Mouse (Mus musculus): ENCODE measurements around the gene Sgk1. TPM values are rescaled to one million over a fixed set of nuclear protein-coding genes. Genes with fewer than 3 reads are reported as not detected.

Gene Sgk1
- total and polyA plus RNA-seq, 3 experiments: 25.4 to 154 (median 103) TPM

DNA sequence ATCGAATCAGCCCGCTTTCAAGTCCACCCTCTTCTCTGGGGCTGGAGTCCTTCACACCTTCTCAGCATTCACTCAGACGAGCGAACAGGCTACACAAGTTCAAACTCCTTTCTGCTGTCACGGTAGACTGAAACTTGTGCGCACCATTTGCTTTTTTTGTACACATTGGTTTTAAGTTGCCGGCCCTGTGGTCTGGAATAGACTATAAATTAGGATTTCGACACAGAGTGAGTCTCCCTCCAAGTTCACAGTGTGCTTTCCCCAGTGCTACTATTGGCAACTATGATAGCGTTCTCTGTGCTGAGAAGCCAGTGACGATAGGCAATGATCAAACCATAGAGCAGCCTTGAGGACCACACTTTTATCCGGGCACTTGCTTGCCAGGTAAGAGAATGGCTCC is 91.7 kb downstream of the Sgk1 start:
- peak; percentile 47 for DNase-seq

DNA sequence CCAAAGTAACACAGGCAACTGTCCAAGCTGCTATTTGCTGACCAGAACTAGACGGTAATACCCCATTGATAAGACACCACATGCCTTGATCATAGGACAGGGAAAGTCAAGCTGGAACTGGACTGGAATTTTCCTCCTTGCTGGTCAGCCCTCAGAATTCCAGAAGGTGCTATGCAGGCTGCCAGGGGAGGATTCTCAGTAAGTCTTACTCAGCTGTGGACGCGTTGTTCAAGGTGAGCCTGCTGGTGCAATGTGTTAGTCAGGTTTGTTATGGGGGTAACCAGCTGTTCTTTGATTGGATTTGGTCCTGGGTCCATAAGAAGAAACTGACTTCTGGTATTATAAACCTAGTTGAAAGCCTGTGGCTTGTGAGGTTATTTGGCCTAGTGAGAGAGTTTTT is 92.8 kb downstream of the Sgk1 start:
- peak; percentile 67 for DNase-seq

DNA sequence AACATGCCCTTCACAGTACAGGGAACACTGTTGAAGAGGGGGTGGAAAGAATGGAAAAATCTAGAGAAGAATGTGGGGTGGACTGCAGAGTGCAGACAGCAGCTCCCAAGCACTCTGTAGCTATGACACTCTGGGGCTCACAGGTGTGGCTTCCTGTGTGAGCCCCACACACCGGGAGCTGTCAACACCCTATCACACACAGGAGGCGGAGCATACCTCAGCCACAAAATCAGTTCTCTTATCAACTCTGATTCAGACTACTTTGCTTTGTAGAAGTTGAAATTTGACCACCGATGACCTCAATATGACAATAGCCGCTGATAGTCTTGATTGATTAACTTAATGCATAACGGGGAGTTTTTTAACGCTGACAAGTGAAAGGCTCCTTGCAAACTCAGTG is 93.4 kb downstream of the Sgk1 start:
- DNase-seq: peak; percentile 52

DNA sequence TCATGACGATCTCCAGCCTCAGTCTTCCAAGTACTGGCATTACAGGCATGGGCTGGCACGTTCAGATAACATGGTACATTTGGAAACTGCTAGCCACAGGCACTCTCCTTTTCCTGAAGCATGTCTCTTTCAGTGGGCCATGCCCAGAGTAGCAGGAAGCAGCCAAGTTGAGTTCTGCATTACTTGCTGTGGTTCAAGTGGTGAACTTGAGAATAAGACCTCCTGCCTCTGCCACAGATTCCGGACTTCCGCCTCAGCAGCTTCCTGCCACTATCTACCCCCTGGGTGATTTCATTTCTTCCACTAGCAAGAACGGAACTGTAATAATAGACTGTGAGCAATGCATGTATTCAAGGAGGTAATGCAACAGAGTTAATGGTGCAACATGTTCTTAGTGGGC is 94.3 kb downstream of the Sgk1 start:
- peak; percentile 17 for DNase-seq

DNA sequence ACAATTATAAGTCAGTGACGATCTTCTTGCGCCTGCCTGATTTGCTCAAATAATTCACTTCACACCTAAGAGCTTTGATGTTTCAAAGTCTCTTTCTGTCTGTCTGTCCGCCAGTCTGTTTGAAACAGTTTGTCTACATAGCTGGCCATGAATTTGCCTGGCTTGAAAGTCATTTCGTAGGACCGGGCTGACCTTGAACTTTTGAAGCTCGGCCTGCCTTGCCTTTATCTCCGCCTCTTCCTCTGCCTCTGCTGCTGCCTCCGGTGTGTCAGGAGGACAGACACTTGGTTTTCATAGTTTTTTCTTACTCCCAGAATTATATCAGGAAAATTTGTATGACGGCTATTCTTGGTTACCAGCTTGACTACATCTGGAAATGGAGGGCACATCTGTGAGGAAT is 96.4 kb downstream of the Sgk1 start:
- DNase-seq: peak; percentile 85

DNA sequence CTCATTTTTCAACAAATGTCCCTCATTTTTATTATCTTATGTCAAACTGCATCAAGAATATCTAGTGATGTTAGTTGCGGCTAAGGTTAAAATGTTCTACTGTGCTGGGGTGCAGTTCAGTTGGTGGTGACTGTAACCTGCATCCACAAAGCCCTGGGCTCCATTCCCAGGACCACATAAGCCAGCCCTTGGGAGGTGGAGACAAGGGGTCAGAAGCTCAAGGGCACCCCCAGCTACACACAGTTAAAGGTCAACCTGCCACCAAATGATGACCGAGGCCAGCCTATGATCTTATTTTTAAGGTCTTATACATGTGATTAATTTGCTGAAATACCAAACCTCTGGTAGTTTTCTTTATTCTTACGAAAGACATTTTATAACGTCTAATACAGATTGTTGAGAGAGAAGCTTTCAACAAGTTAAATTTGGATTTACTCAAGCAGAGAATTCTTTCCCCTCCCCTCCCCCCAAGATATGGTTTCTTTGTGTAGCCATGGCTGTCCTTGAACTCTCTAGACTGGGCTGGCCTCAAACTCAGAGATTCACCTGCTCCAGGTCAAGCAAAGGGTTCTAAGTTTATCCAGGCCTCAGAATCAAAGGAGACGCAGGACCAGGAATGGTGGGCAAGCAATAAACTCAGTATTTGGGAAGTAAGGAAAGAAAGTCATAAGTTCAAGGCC is 97.4 kb downstream of the Sgk1 start:
- DNase-seq: peak; percentile 89

DNA sequence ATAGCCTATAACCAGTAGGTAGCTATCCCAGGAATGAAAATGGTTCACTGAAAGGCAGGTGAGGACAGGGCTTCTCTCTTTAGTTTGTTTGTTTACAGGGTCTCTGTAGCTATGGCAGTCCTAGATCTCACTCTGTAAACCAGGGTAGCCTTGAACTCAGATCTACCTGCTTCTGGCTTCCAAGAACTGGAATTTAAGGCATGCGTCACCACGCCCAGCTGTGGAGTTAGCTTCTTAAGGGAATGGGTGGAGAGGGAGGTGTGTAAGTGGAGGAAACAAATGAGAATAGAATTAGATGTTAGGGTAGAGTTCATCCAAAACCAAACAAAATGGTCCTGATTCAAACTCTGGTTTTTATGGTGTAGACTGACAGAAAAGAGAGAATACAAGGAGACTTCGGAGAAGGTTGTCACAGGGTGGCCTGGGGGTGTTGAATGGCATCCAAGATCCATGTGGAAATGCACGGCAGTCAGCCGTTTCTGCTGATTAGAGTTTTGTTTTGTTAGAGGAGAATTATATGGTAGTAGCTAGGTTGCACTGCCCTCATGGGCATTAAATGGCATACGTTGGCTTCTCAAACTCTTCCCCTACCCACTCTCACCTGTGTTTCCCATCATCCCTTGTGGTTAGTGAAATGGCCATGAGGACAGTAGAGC is 98.9 kb downstream of the Sgk1 start:
- peak; percentile 36 for DNase-seq

DNA sequence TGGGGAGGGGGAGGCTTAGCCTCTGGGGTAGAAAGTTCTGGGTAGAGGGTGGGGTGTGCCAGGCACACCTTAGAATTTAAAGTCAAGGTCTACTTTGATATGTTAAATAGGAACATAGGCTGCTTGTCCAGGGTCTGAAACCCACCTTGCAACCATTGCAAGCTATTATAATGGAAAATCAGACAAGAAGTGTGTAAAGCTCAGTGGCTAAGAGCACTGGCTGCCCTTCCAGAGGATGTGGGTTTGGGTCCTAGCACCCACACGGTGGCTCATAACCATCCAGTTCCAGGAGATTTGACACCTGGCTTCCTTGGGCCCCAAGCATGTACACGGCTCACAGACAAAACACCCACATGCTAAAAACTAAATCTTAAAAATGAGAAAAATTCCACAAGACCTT is 100.3 kb downstream of the Sgk1 start:
- no peak for DNase-seq

DNA sequence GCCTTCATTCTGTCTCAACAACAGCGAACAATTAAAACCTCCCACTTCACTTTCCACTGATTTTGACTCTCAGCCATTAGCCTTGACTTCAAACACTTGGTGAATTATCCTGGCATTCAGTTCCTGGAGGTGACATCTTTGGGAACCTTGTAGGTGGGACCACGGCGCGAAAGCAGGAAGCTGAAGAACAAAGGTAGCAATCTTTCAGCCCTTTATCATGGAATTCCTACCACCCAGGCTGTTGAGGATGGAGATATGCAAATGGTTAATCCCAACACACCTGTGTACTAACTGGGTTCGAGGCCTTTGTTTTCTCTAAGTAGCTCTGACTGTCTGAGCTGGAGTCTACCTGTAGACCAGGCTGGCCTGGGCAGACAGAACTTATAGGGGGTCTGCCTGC is 106.5 kb downstream of the Sgk1 start:
- no peak for DNase-seq

DNA sequence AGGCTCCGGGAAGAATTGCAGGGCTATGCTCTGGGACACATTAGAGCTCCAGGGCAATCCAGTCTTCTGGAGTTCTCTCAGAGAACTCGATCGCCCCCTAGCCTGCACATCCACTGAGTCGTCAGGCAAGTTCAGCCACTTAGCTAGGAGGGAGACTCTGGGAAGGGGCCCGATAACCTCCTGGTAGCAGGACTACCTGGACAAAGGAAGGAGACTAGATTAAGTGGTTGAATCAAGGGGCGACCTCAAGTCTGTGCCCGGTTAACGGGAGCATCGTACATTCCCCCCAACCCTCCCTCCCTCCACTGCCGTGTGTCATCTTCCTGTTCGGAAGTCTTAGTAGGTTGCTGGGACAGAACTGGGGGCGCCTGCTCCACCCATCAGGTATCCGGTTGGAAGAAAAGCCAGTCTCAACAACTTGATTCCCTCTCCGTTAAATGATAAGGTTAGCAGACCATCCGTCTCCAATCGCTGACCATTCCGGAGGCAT is 109.4 kb downstream of the Sgk1 start:
- DNase-seq: peak; percentile 88

DNA sequence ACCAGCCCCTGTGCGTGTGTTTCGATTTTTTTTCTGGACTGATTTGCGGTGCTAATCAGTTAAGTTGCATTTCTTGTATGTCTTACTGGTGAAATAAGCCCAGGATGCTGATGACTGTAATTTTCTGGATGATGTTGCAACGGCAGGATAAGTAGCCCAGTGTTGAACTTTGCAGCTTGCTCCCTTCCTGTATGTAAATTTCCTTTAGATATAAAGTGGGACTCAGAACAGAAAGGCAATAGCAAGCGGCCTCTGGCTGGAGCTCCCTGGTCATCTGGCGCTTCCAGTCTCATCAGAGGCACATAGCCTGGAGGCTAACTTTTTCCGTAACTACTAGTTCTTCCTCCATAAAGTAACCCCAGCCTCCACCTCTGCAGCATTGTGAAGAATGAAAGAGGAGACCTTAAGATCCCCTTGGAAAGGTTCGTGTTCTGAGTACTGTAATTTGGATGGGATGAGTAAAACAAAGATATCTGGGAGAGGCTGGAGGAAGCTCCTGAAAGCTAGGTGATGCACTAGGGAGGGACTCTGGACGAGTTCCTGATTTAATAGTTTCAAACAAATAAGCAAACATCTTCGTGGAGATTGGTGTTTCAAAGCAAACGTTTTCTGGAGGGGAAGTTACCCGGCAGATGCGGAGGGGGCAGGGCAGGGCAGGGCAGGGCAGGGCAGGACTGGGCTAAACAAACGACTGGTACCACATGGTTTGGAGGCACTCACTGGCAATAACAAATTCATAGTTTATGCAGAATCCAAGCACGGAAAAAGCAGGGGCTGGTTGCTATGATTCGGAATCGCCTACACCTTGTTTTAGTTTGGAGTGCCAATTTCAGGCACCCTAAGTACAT is 110.2 kb downstream of the Sgk1 start:
- peak; percentile 66 for DNase-seq

DNA sequence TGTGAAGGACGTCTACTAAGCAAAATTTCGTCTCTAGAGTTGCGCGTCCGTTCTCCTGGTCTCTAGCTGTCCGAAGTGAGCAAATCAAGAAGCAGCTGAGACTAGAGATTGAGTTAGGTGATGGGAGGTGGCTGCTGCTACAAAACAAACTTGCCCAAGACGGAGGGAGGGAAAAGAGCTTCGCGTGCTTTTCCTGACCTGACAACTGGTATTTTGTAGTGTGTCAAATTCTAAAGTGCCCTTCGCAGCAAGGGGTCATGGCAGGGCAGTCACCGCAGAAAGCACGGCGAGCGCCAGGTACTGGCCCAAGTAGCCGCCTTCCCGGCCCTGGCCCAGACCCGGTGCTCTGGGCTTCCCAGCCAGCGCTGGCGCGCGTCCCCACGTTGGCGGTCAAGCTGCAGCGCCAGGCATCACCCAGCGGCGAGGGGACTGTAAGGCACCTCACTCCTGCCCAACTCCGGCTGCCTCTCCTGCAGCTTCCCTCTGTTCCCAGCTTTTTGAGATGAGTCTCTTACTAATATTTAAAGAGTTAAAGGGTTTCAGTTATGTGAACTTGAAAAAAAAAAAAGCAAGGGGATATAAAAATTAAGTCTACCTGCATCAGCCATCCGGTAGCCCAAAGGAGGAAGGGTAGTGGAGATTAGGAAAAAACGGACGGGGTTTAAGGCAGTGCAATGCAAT is 111.0 kb downstream of the Sgk1 start:
- peak; percentile 92 for DNase-seq

DNA sequence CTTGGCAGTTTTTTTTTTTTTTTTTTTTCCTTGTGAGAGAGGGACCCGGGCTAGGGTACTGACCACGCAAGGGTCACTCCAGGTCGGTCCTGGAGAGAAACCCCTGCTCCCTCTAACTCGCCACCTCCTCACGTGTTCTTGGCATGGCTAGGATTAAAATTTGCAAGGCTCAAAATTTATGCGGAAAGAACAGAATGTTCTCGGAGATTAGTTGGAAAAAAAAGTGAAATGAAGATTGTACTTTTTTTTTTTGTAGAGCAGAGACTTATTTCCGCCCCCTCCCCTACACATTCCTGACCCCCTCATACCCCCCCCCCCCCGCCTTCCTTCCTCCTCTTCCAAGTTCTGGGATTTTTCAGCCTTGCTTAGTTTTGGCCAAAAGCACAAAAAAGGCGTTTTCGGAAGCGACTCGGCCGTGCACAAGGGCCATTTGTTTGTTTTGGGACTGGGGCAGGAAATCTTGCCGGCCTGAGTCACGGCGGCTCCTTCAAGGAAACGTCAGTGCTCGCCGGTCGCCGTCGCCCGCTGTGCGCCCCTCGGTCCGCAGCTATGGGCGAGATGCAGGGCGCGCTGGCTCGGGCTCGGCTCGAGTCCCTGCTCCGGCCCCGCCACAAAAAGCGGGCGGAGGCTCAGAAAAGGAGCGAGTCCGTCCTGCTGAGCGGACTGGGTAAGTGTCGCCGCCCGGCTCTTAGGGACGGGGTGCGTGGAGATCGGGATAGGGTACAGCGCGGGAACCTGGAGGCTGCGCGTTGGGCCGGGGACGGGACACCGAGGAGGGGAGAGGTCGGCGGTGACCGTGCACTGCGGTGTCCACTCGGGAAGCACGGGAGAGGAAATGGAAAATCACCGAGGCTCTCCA is 111.8 kb downstream of the Sgk1 start:
- peak; percentile 52 for DNase-seq

DNA sequence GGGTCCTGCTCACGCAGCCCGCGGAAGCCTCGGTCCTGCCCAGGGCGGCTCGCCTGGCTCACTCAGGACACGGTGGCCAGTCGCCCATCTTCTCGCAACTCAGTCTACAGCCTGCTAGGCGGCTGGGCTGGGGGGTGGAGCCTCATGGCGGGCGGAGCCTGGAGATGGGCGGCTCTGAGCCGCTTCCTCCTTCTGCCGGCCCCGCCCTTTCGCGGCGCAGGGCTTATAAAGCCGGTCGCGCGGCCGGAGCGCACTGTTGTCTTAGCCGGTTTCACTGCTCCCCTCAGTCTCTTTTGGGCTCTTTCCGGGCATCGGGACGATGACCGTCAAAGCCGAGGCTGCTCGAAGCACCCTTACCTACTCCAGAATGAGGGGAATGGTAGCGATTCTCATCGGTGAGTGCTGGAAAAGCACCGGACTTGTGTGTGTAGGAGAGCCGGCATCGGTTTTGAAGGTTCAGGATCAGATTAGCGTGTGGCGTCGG is 112.5 kb downstream of the Sgk1 start:
- DNase-seq: peak; percentile 99

DNA sequence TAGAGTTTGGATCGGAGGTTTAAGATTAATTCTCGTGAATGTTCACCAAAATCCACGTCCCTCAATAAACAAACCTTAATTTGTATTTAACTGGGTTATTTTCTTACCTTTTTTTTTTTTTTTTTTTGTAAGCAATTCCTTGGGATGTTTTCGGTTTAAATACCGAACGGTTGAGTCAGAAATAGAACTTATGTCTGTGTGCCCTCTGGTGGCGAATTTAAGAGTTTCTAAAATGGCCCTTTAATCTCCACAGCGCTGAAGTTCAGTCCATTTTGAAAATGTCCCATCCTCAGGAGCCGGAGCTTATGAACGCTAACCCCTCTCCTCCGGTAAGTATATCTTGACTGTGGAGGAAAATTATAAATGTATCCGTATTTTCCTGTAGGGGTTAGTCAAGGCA is 113.2 kb downstream of the Sgk1 start:
- DNase-seq: peak; percentile 62

DNA sequence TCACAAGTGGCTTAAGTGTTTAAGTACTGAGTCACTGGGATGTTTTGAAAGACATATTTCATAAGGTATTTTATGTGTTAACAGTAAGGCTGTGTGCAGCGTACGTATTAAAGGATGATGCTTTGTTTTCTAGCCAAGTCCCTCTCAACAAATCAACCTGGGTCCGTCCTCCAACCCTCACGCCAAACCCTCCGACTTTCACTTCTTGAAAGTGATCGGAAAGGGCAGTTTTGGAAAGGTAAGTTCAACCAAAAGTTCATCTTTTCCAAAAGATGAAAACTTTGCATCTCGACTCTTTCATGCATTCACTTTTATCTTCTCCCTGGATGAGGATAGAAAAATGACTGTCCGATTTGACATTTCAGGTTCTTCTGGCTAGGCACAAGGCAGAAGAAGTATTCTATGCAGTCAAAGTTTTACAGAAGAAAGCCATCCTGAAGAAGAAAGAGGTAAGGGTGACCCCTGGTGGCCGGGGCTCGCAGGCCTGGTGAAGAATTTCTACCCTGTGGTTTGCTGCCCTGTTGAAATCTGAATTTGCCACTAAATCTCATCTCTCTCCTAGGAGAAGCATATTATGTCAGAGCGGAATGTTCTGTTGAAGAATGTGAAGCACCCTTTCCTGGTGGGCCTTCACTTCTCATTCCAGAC is 113.8 kb downstream of the Sgk1 start:
- peak; percentile 79 for DNase-seq

DNA sequence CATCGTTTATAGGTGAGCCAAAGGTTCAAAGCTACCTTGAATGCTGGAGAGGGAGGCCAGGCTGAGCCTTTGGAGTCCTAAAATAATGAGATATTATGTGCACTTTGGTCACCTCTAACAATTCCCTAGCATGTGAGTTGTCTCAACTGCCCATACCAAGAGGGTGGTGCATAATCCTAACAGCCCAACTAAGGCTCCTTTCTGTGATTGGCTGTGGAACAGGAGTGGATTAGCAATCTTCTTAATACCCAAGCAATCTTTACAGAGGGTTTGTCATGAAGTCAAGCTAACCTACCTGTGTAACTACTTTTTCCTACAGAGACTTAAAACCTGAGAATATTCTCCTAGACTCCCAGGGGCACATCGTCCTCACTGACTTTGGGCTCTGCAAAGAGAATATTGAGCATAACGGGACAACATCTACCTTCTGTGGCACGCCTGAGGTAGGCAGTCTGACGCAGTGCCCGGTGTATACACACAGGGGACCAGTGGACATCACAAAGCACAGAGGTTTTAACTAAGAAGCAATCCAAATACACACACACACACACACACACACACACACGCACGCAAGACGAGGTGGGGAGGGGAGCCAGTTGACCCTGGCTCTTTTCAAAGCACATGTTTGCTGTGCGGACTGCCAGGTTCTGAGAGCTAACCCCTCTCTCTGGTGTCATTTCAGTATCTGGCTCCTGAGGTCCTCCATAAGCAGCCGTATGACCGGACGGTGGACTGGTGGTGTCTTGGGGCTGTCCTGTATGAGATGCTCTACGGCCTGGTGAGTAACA is 114.9 kb downstream of the Sgk1 start:
- no peak for DNase-seq

DNA sequence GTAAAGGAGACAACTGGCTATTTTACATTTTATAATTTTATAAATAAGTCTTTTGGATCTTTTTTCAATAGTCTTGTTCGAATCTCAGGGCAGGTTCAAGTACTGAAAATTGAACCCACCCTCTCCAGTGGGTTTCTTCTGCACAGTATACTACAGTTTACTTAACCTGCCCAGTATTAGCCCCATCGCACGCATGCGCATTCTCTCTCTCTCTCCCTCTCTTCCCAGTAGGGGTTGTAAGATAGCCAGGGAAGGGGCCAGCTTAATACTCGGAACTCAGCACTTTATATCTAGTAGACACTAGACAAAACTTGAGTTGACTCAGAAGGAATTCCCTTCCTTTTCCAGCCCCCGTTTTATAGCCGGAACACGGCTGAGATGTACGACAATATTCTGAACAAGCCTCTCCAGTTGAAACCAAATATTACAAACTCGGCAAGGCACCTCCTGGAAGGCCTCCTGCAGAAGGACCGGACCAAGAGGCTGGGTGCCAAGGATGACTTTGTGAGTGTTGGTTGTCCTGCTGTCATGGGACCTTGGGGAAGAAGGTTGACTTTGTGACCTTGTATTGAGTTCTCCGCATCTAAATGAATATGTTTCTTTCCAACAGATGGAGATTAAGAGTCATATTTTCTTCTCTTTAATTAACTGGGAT is 115.7 kb downstream of the Sgk1 start:
- DNase-seq: peak; percentile 69

DNA sequence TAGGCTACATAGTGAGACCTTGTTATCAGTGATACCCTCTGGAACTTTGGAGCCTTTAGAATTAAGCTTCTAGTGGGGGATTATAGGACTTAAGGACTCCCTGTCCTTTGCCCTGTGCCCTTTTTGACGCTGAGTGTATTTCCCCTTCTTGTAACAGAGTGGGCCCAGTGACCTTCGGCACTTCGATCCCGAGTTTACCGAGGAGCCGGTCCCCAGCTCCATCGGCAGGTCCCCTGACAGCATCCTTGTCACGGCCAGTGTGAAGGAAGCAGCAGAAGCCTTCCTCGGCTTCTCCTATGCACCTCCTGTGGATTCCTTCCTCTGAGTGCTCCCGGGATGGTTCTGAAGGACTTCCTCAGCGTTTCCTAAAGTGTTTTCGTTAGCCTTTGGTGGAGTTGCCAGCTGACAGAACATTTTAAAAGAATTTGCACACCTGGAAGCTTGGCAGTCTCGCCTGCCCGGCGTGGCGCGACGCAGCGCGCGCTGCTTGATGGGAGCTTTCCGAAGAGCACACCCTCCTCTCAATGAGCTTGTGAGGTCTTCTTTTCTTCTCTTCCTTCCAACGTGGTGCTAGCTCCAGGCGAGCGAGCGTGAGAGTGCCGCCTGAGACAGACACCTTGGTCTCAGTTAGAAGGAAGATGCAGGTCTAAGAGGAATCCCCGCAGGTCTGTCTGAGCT is 116.7 kb downstream of the Sgk1 start:
- DNase-seq: no peak
